Mouse (Mus musculus): ENCODE data around the gene Ier3. TPM values are rescaled to one million over a fixed set of nuclear protein-coding genes. Genes with fewer than 3 reads are reported as not detected.

Ier3 gene
- polyA plus RNA-seq, 1 experiment from 2014 or later: 10.5 TPM

DNA sequence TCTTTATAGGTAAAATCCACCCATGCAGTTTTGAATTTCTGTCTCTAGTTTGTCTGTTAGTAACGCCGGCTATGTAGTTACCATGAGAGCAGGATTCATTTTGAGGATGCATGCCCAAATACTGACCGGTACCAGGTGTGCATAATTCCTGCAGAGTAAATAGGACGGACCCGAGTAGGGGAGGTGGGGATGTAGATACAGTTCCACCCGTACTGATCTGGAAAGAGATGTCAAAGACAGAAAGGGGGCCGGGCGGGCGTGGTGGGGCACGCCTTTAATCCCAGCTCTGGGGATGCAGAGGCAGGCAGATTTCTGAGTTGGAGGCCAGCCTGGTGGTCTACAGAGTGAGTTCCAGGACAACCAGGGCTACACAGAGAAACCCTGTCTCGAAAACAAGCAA is 20.5 kb downstream of the Ier3 start:
- Histone ChIP-seq H3K4me1 (ENCODE audit: control insufficient read depth, insufficient read depth, low read length) (peaks cover 12% of the 10 kb centered on the region), H3K9me3 (replicated peaks; ENCODE audit: control insufficient read depth, low read length, poor library complexity, severe bottlenecking) (no peaks in the 10 kb centered on the region), H3K9ac (ENCODE audit: low read depth, low read length) (peak overlapping the region; percentile 47), H3K27me3 (ENCODE audit: control insufficient read depth, insufficient read depth, low read depth, low read length) (no peaks in the 10 kb centered on the region), H3K36me3 (ENCODE audit: control insufficient read depth, insufficient read depth, low read length) (peaks cover 3% of the 10 kb centered on the region; the same call in 1 of the 2 replicates), H3K4me2 (ENCODE audit: low read length) (peak overlapping the region; percentile 65), H3K4me3 (ENCODE audit: low read depth, low read length) (peak overlapping the region; percentile 59), H3K27ac (ENCODE audit: low read length) (peak overlapping the region; percentile 66; the same call in 1 of the 2 replicates)
- WGBS: 21% methylated on average over 11 of the region's 11 CpGs
- no peak for ATAC-seq

DNA sequence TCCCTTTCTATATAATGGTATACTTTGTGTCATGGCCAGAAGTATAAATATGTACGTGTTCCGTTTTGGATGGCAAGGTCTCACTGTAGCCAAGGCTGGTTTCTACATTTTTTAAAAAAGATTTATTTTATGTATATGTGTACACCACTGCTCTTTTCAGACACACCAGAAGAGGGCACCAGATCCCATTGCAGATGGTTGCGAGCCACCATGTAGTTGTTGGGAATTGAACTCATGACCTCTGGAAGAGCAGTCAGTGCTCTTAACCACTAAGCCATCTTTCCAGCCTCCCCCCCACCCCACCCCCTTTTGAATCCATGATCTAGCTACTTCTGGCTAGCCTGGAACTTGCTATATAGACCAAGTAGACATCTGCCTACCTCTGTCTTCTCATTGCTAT is 22.0 kb downstream of the Ier3 start:
- H3K4me2 ChIP-seq (ENCODE audit: low read length): no peak overlapping the region
- H3K36me3 ChIP-seq (ENCODE audit: control insufficient read depth, insufficient read depth, low read length): peaks cover 14% of the 10 kb centered on the region; the same call in 1 of the 2 replicates
- H3K9me3 ChIP-seq (replicated peaks; ENCODE audit: control insufficient read depth, low read length, poor library complexity, severe bottlenecking): no peaks in the 10 kb centered on the region
- 93% methylated on average over 3 of the region's 3 CpGs for WGBS
- H3K27ac ChIP-seq (ENCODE audit: low read length): no peak overlapping the region
- ATAC-seq: no peak
- no peak overlapping the region for H3K4me3 ChIP-seq (ENCODE audit: low read depth, low read length)
- no peak overlapping the region for H3K9ac ChIP-seq (ENCODE audit: low read depth, low read length)
- no peaks in the 10 kb centered on the region for H3K27me3 ChIP-seq (ENCODE audit: control insufficient read depth, insufficient read depth, low read depth, low read length)
- peaks cover 12% of the 10 kb centered on the region for H3K4me1 ChIP-seq (ENCODE audit: control insufficient read depth, insufficient read depth, low read length)

DNA sequence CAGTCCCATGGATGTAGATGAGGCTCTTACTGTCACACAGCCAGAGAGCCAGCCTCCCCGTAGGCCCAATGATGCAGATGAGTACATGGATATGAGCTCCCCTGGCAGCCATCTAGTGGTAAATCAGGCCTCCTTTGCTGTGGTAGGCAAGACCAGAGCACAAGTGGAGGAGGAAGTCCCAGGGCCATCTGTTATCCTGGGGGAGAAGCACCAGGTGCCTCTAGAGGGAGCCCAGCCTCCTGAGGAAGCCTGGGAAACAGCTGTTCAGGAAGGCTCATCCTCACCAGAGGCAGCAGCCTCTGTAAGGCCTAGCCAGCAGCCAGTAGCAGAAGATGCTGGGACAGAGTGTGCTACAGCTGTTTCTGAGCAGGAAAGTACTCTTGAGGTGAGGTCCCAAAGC is 26.6 kb downstream of the Ier3 start:
- no peak overlapping the region for H3K27ac ChIP-seq (ENCODE audit: low read length)
- 57% methylated on average over 1 of the region's 1 CpGs for WGBS
- H3K9me3 ChIP-seq (replicated peaks; ENCODE audit: control insufficient read depth, low read length, poor library complexity, severe bottlenecking): no peaks in the 10 kb centered on the region
- no peak overlapping the region for H3K4me2 ChIP-seq (ENCODE audit: low read length)
- no peak overlapping the region for H3K4me3 ChIP-seq (ENCODE audit: low read depth, low read length)
- ATAC-seq: no peak
- H3K27me3 ChIP-seq (ENCODE audit: control insufficient read depth, insufficient read depth, low read depth, low read length): no peaks in the 10 kb centered on the region
- no peaks in the 10 kb centered on the region for H3K4me1 ChIP-seq (ENCODE audit: control insufficient read depth, insufficient read depth, low read length)
- H3K9ac ChIP-seq (ENCODE audit: low read depth, low read length): 0 out of 2 replicates have a peak overlapping the region, but pooled peaks have one; percentile 20
- peaks cover 34% of the 10 kb centered on the region for H3K36me3 ChIP-seq (ENCODE audit: control insufficient read depth, insufficient read depth, low read length)

DNA sequence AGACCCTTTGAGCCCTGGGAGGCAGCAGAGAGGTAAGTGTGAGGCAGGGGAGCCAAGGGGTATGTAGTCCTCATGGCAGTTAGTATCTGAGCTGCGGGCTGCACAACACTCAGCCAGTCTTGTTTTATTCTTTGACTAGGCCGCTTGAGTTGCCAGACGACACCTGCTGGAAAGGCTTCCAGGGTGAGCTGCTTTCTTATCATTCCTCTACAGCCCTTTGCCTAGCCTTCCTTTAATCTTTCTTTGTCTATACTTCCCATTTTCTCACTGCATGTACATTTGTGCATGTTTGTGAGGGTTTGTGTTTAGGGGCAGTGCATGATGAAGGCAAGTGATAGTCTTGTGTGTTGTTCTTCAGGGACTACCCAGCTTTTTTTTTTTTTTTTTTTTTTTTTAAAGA is 29.5 kb downstream of the Ier3 start:
- Histone ChIP-seq H3K27me3 (ENCODE audit: control insufficient read depth, insufficient read depth, low read depth, low read length) (no peaks in the 10 kb centered on the region), H3K9ac (ENCODE audit: low read depth, low read length) (no peak overlapping the region), H3K27ac (ENCODE audit: low read length) (no peak overlapping the region), H3K4me3 (ENCODE audit: low read depth, low read length) (no peak overlapping the region), H3K4me2 (ENCODE audit: low read length) (no peak overlapping the region), H3K9me3 (replicated peaks; ENCODE audit: control insufficient read depth, low read length, poor library complexity, severe bottlenecking) (no peaks in the 10 kb centered on the region), H3K4me1 (ENCODE audit: control insufficient read depth, insufficient read depth, low read length) (no peaks in the 10 kb centered on the region), H3K36me3 (ENCODE audit: control insufficient read depth, insufficient read depth, low read length) (peaks cover 34% of the 10 kb centered on the region)
- 88% methylated on average over 3 of the region's 3 CpGs for WGBS
- no peak for ATAC-seq

DNA sequence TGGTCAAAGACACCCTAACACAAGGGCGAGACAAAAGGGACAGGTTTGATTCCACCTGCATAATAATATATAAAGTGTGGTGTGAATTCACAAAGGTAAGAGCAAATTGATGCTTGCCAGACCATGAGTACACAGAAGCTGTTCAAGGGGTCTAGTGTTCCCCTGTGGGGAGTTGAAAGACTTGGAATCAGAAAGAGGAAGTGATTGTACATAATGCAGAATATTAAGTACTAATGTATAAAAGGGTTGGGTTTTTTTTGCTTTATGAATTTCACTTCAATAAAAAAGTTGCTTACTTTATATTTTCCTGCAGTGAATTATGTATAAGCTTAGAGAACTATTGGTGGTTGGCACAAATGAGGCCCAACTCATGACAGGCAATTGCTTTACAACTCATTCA is 37.9 kb downstream of the Ier3 start:
- ATAC-seq: no peak

DNA sequence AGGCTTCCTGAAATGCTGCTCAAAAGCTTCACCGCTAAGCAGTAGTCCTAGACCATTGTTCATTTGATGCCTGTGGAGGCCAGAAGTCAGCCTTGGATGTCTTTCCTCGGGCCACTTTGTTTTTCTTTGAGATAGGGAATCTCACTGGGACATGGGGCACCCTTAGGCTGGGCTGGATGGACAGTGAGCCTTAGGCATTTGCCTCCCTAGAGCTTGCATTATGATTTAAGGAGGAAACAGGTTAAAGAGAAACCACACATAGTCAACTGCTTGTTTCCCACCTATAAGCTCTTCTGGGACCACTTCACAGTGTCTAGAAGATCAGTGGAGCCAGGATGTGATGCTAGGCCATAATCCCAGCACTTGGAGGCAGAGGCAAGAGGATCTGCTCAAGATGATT is 38.4 kb downstream of the Ier3 start:
- WGBS: 72% methylated on average over 2 of the region's 2 CpGs
- no peaks in the 10 kb centered on the region for H3K9me3 ChIP-seq (replicated peaks; ENCODE audit: control insufficient read depth, low read length, poor library complexity, severe bottlenecking)
- H3K27ac ChIP-seq (ENCODE audit: low read length): no peak overlapping the region
- H3K4me3 ChIP-seq (ENCODE audit: low read depth, low read length): no peak overlapping the region
- peaks cover 12% of the 10 kb centered on the region for H3K4me1 ChIP-seq (ENCODE audit: control insufficient read depth, insufficient read depth, low read length)
- H3K4me2 ChIP-seq (ENCODE audit: low read length): no peak overlapping the region
- H3K27me3 ChIP-seq (ENCODE audit: control insufficient read depth, insufficient read depth, low read depth, low read length): no peaks in the 10 kb centered on the region
- no peak overlapping the region for H3K9ac ChIP-seq (ENCODE audit: low read depth, low read length)
- no peak for ATAC-seq
- H3K36me3 ChIP-seq (ENCODE audit: control insufficient read depth, insufficient read depth, low read length): peaks cover 5% of the 10 kb centered on the region; the same call in 1 of the 2 replicates

More for the DNA sequence above, 37.9 kb downstream of the Ier3 start:
- H3K4me1 ChIP-seq (ENCODE audit: control insufficient read depth, insufficient read depth, low read length): peaks cover 8% of the 10 kb centered on the region
- no peaks in the 10 kb centered on the region for H3K9me3 ChIP-seq (replicated peaks; ENCODE audit: control insufficient read depth, low read length, poor library complexity, severe bottlenecking)
- no peaks in the 10 kb centered on the region for H3K27me3 ChIP-seq (ENCODE audit: control insufficient read depth, insufficient read depth, low read depth, low read length)
- no peak overlapping the region for H3K4me3 ChIP-seq (ENCODE audit: low read depth, low read length)
- 94% methylated on average over 1 of the region's 1 CpGs for WGBS
- H3K36me3 ChIP-seq (ENCODE audit: control insufficient read depth, insufficient read depth, low read length): peaks cover 5% of the 10 kb centered on the region; the same call in 1 of the 2 replicates
- no peak overlapping the region for H3K9ac ChIP-seq (ENCODE audit: low read depth, low read length)
- no peak overlapping the region for H3K4me2 ChIP-seq (ENCODE audit: low read length)
- no peak overlapping the region for H3K27ac ChIP-seq (ENCODE audit: low read length)

DNA sequence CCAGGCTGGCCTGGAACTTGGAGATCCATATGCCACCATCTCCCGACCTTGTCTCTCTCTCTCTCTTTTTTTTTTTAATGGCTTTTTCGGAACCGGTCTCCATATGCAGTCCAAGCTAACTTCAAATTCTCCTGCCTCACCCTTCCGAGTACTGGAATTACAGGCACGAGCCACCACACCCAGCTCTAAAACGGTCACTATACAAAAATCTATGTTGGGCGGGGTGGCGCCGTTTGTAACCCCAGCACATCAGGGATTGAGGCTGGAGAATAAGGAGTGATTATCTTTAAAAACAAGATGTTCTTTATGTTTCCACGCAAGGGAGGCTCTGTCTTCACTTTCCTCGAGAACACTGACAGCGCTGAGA is 39.3 kb downstream of the Ier3 start:
- Histone ChIP-seq H3K9ac (ENCODE audit: low read depth, low read length) (peak overlapping the region; percentile 86), H3K4me1 (ENCODE audit: control insufficient read depth, insufficient read depth, low read length) (peaks cover 14% of the 10 kb centered on the region), H3K9me3 (replicated peaks; ENCODE audit: control insufficient read depth, low read length, poor library complexity, severe bottlenecking) (no peaks in the 10 kb centered on the region), H3K36me3 (ENCODE audit: control insufficient read depth, insufficient read depth, low read length) (peaks cover 5% of the 10 kb centered on the region; the same call in 1 of the 2 replicates), H3K27me3 (ENCODE audit: control insufficient read depth, insufficient read depth, low read depth, low read length) (no peaks in the 10 kb centered on the region), H3K27ac (ENCODE audit: low read length) (peak overlapping the region; percentile 94), H3K4me2 (ENCODE audit: low read length) (peak overlapping the region; percentile 70), H3K4me3 (ENCODE audit: low read depth, low read length) (peak overlapping the region; percentile 83)
- 5% methylated on average over 12 of the region's 12 CpGs for WGBS
- ATAC-seq: peak; percentile 3

DNA sequence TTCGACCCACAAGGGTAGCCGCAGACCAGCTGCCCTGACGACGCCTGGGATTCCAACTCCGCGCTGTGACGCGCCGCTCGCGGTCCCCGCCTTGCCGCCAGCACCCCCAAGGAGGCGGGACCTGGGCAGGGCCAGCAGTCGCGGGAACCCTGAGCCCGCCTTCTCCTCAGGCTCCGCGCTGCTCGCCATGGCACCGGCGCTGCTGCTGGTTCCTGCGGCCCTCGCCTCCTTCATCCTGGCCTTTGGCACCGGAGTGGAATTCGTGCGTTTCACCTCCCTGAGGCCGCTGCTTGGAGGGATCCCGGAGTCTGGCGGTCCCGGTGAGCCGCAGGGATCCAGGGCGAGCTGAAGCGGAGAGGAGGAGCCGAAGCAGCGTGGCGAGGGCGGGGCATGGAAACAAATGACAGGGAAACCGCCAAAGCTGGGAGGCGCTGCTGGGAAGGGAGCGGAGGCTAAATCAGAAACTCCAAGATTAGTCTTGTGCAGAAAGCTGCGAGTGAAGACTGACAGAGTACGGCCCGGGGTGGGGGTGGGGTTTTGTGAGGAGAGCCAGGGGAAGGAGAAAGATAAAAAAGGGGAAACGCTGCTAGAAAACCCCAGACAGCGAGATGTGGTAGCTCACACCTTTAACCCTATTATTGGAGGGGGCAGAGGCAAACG is 39.8 kb downstream of the Ier3 start, which contains the start of gene Nrm:
Gene Nrm, plus strand, starts transcription at position 121 of the 660 bp plus-strand sequence.
- under 1% methylated on average over 47 of the region's 47 CpGs for WGBS
- Histone ChIP-seq H3K9me3 (replicated peaks; ENCODE audit: control insufficient read depth, low read length, poor library complexity, severe bottlenecking) (no peaks in the 10 kb centered on the region), H3K27ac (ENCODE audit: low read length) (peak within 1 kb of the TSS; percentile 94), H3K4me2 (ENCODE audit: low read length) (peak within 1 kb of the TSS; percentile 70), H3K27me3 (ENCODE audit: control insufficient read depth, insufficient read depth, low read depth, low read length) (no peaks in the 10 kb centered on the region), H3K9ac (ENCODE audit: low read depth, low read length) (peak within 1 kb of the TSS; percentile 86), H3K4me1 (ENCODE audit: control insufficient read depth, insufficient read depth, low read length) (peaks cover 14% of the 10 kb centered on the region), H3K4me3 (ENCODE audit: low read depth, low read length) (peak within 1 kb of the TSS; percentile 83), H3K36me3 (ENCODE audit: control insufficient read depth, insufficient read depth, low read length) (peaks cover 5% of the 10 kb centered on the region; the same call in 1 of the 2 replicates)
- ATAC-seq: peak; percentile 93

DNA sequence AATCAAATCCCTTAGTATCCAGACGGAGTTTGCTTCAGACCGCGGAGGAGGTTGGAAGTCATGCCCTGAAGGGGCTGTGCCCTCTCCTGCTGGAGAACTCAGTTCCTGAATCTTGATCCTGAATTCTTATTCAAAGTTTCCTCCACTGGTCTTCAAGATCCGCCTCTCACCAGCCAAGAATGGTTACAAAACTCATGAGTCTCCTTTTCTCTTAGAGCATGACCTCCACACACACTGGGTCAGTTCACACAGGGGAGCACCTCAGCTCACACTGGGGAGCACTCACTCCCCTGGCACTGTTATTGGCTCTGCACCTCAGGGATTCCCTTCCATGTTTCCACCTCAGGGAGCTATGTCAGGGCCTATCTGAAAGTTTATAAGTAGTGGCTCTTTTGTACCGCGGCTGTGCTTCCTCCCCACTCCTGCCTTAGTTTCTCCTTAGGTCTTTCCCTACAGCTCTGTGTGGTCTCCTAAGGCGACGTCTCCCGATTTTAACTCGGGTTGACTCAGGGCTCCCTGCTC is 43.4 kb downstream of the Ier3 start:
- Histone ChIP-seq H3K27me3 (ENCODE audit: control insufficient read depth, insufficient read depth, low read depth, low read length) (no peaks in the 10 kb centered on the region), H3K4me3 (ENCODE audit: low read depth, low read length) (peak overlapping the region; percentile 74), H3K27ac (ENCODE audit: low read length) (peak overlapping the region; percentile 95), H3K36me3 (ENCODE audit: control insufficient read depth, insufficient read depth, low read length) (no peaks in the 10 kb centered on the region), H3K4me2 (ENCODE audit: low read length) (peak overlapping the region; percentile 95), H3K4me1 (ENCODE audit: control insufficient read depth, insufficient read depth, low read length) (peaks cover 44% of the 10 kb centered on the region), H3K9ac (ENCODE audit: low read depth, low read length) (peak overlapping the region; percentile 85), H3K9me3 (replicated peaks; ENCODE audit: control insufficient read depth, low read length, poor library complexity, severe bottlenecking) (no peaks in the 10 kb centered on the region)
- no peak for ATAC-seq
- 21% methylated on average over 10 of the region's 10 CpGs for WGBS

All from midbrain, embryonic 16.5 days (tissue).